Mouse (Mus musculus): ENCODE measurements around the gene Dok7. TPM values are rescaled to one million over a fixed set of nuclear protein-coding genes. Genes with fewer than 3 reads are reported as not detected.
A peak's percentile ranks its signal among the peaks of the same experiment; 100 is the strongest.

Gene Dok7
- total RNA-seq, 2 experiments from 2014 or later, result 9.4 to 10.3 TPM

- no peak for DNase-seq
- intact Hi-C loops (cut with DNase I), result loop anchor here (5.0 kb wide), 1 partner anchor 293 kb away; no protein-coding TSS in a partner anchor
Measured at GRCm38 (mm10) chr5:35054628-35055027, 1.9 kb upstream of the Dok7 start.

- intact Hi-C loops (cut with DNase I), result loop anchor here (5.0 kb wide), 1 partner anchor 292 kb away; no protein-coding TSS in a partner anchor
- peak; percentile 85 for DNase-seq
Measured at GRCm38 (mm10) chr5:35055076-35055475, 1.5 kb upstream of the Dok7 start.

GRCm38 (mm10) chr5:35057582-35057981 lies 1.0 kb downstream of the Dok7 start:
- intact Hi-C loops (cut with DNase I), result loop anchor here (5.0 kb wide), 1 partner anchor 290 kb away; no protein-coding TSS in a partner anchor
- DNase-seq, result no peak

GRCm38 (mm10) chr5:35058216-35058615 lies 1.6 kb downstream of the Dok7 start:
- intact Hi-C loops (cut with DNase I), result loop anchor here (5.0 kb wide), 1 partner anchor 289 kb away; no protein-coding TSS in a partner anchor
- no peak for DNase-seq

- DNase-seq, result no peak
- intact Hi-C loops (cut with DNase I), result no loop called here
Measured at GRCm38 (mm10) chr5:35060098-35060497, 3.5 kb downstream of the Dok7 start.

- intact Hi-C loops (cut with DNase I), result no loop called here
- no peak for DNase-seq
Measured at GRCm38 (mm10) chr5:35069841-35070240, 13.3 kb downstream of the Dok7 start.

GRCm38 (mm10) chr5:35070314-35070713 lies 13.7 kb downstream of the Dok7 start:
- no peak for DNase-seq
- intact Hi-C loops (cut with DNase I), result no loop called here

- peak; percentile 83 for DNase-seq
- intact Hi-C loops (cut with DNase I), result no loop called here
Measured at GRCm38 (mm10) chr5:35070953-35071352, 14.4 kb downstream of the Dok7 start.

- intact Hi-C loops (cut with DNase I), result no loop called here
Measured at GRCm38 (mm10) chr5:35071855-35072254, 15.3 kb downstream of the Dok7 start.

GRCm38 (mm10) chr5:35073235-35073634 lies 16.7 kb downstream of the Dok7 start:
- DNase-seq, result no peak
- intact Hi-C loops (cut with DNase I), result no loop called here

More at GRCm38 (mm10) chr5:35071855-35072254, 15.3 kb downstream of the Dok7 start:
- DNase-seq, result no peak

GRCm38 (mm10) chr5:35073992-35074391 lies 17.4 kb downstream of the Dok7 start:
- DNase-seq, result no peak
- intact Hi-C loops (cut with DNase I), result no loop called here

GRCm38 (mm10) chr5:35076369-35076768 lies 19.8 kb downstream of the Dok7 start:
- intact Hi-C loops (cut with DNase I), result no loop called here

GRCm38 (mm10) chr5:35079101-35079500 lies 22.5 kb downstream of the Dok7 start:
- peak; percentile 33 for DNase-seq
- intact Hi-C loops (cut with DNase I), result no loop called here

More at GRCm38 (mm10) chr5:35076369-35076768, 19.8 kb downstream of the Dok7 start:
- peak; percentile 53 for DNase-seq

GRCm38 (mm10) chr5:35084913-35085312 lies 28.3 kb downstream of the Dok7 start:
- no peak for DNase-seq
- intact Hi-C loops (cut with DNase I), result no loop called here

- DNase-seq, result peak; percentile 75
- intact Hi-C loops (cut with DNase I), result no loop called here
Measured at GRCm38 (mm10) chr5:35088785-35089613, 32.4 kb downstream of the Dok7 start.

GRCm38 (mm10) chr5:35089614-35089963 lies 33.0 kb downstream of the Dok7 start:
- intact Hi-C loops (cut with DNase I), result no loop called here

GRCm38 (mm10) chr5:35091636-35092035 lies 35.1 kb downstream of the Dok7 start:
- intact Hi-C loops (cut with DNase I), result no loop called here
- DNase-seq, result no peak

More at GRCm38 (mm10) chr5:35089614-35089963, 33.0 kb downstream of the Dok7 start:
- DNase-seq, result no peak

GRCm38 (mm10) chr5:35103086-35103485 lies 46.5 kb downstream of the Dok7 start:
- intact Hi-C loops (cut with DNase I), result no loop called here
- no peak for DNase-seq

- intact Hi-C loops (cut with DNase I), result no loop called here
- DNase-seq, result no peak
Measured at GRCm38 (mm10) chr5:35103528-35103927, 47.0 kb downstream of the Dok7 start.

- intact Hi-C loops (cut with DNase I), result no loop called here
Measured at GRCm38 (mm10) chr5:35104183-35104959, 47.8 kb downstream of the Dok7 start.

More at GRCm38 (mm10) chr5:35104183-35104959, 47.8 kb downstream of the Dok7 start:
- DNase-seq, result no peak

Data from left cerebral cortex, postnatal 4 days (tissue).